Mouse (Mus musculus) limb, embryonic 15.5 days (tissue): ENCODE measurements around the gene Tmem104. TPM values are rescaled to one million over a fixed set of nuclear protein-coding genes. Genes with fewer than 3 reads are reported as not detected.

Source experiments
- ATAC-seq: fragments of 200-750 bp; cut with Nextera tagmentation; 2 replicates; pipeline ENCODE4 v1.8.0; 2017; ENCODE audit warnings: low read depth, moderate TSS enrichment; ENCODE audit not compliant: insufficient number of reproducible peaks, low FRiP score, low TSS enrichment
- H3K27ac ChIP-seq: fragments of 300-500 bp; sonication (generic); 2 replicates; pipeline ENCODE4 v1.5.1; 2015; ENCODE audit warnings: moderate library complexity, mild to moderate bottlenecking, inconsistent platforms
- H3K27me3 ChIP-seq: fragments of 300-500 bp; sonication (generic); 2 replicates; pipeline ENCODE4 v1.6.1; 2015; ENCODE audit warnings: inconsistent platforms
- H3K36me3 ChIP-seq: fragments of 300-500 bp; sonication (generic); 2 replicates; pipeline ENCODE4 v1.6.1; 2015; ENCODE audit warnings: inconsistent platforms
- H3K4me1 ChIP-seq: fragments of 300-500 bp; sonication (generic); 2 replicates; pipeline ENCODE4 v1.6.1; 2015; ENCODE audit warnings: inconsistent platforms
- H3K4me2 ChIP-seq: fragments of 300-500 bp; sonication (generic); 2 replicates; pipeline ENCODE4 v1.6.1; 2015; ENCODE audit warnings: mild to moderate bottlenecking, inconsistent platforms
- H3K4me3 ChIP-seq: fragments of 300-500 bp; sonication (generic); 2 replicates; pipeline ENCODE4 v1.5.1; 2015; ENCODE audit warnings: mild to moderate bottlenecking, inconsistent platforms
- H3K9ac ChIP-seq: fragments of 300-500 bp; sonication (generic); 2 replicates; pipeline ENCODE4 v1.6.1; 2015; ENCODE audit warnings: inconsistent platforms
- H3K9me3 ChIP-seq: fragments of 300-500 bp; sonication (generic); 2 replicates; pipeline ENCODE4 v1.6.1; 2016; ENCODE audit warnings: inconsistent platforms
- WGBS: fragments of 180-500 bp; shearing (Covaris S2); methylation state at CpG from one replicate; pipeline ENCODE4 v1.1.7; 2015; 5-methylcytosine and 5-hydroxymethylcytosine counted together
- polyA plus RNA-seq: library from polyadenylated mRNA; unstranded; fragments of >200 nt; fragmentation: Nextera tagmentation; extraction: Ambion mirVana; gene quantifications from 2 replicates; pipeline ENCODE4 v1.2.1, GENCODE M21; 2015

Tmem104 gene
- polyA plus RNA-seq, 1 experiment from 2014 or later, result 15.9 TPM

DNA sequence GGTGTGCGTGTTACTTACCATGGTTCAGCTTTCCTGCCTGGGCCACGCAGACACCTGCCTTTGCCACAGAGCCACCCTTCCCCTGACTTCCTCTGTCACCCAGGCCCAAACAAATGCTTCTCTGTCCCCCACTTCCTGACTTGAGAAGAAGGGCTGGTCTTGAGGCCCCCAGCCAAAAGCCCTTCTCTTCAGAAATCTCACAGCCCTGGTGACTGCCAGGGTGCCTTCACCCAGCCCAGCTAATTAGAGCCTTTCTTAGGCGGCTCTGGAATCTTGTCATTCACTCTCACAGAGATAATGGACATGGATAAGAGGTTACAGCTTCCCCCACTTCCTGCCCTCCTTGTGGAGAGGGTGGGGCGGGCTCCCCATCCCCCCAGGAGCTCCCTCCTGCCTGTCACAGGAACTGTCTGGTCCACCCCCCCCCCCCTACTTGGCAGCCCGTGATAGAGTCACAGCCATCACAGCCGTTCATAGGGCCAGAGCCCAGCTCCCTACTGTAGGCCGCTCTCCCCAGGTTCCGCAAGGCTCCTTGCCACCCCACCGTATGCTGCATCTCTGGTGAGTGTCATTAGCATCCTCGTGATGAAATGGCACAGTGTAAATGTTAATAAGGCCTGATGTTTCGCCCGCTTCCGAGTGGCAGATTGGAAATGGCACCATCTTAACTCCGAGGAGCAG is 39.7 kb downstream of the Tmem104 start:
- WGBS, result 51% methylated on average over 14 of the region's 14 CpGs
- H3K9ac ChIP-seq, result no peak overlapping the region
- no peak overlapping the region for H3K27ac ChIP-seq
- H3K27me3 ChIP-seq, result no peaks in the 10 kb centered on the region
- H3K4me3 ChIP-seq, result no peak overlapping the region
- H3K4me1 ChIP-seq, result peaks cover 32% of the 10 kb centered on the region
- H3K4me2 ChIP-seq, result no peak overlapping the region
- ATAC-seq, result no peak
- no peaks in the 10 kb centered on the region for H3K9me3 ChIP-seq
- H3K36me3 ChIP-seq, result 0 out of 2 replicates have a peak, but pooled peaks cover 5% of the 10 kb centered on the region

DNA sequence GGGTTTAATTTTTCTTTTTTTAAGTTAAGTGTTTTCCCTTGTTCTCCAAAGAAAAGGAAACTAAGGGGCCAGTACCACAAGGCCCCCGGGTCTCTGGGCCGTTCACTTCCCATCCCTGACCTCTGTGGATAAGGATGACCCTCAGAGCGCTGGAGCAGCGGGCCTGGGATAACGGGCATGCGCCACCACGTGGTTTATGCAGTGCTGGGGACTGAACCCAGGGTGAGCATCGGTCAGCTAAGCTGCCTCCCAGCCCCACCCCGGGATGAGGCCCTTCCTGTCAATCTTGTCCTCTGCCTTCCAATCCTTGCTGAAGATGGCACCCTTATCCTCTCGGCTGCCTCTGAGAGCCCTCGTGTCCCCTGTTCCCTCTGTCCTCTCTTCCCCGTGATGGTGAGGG is 40.4 kb downstream of the Tmem104 start:
- H3K4me3 ChIP-seq, result no peak overlapping the region
- no peak overlapping the region for H3K4me2 ChIP-seq
- peaks cover under 1% of the 10 kb centered on the region; the same call in 1 of the 2 replicates for H3K27me3 ChIP-seq
- no peak for ATAC-seq
- no peak overlapping the region for H3K9ac ChIP-seq
- H3K27ac ChIP-seq, result no peak overlapping the region
- peaks cover 26% of the 10 kb centered on the region; the same call in 1 of the 2 replicates for H3K4me1 ChIP-seq
- H3K9me3 ChIP-seq, result no peaks in the 10 kb centered on the region
- 0 out of 2 replicates have a peak, but pooled peaks cover 5% of the 10 kb centered on the region for H3K36me3 ChIP-seq
- 44% methylated on average over 12 of the region's 12 CpGs for WGBS

DNA sequence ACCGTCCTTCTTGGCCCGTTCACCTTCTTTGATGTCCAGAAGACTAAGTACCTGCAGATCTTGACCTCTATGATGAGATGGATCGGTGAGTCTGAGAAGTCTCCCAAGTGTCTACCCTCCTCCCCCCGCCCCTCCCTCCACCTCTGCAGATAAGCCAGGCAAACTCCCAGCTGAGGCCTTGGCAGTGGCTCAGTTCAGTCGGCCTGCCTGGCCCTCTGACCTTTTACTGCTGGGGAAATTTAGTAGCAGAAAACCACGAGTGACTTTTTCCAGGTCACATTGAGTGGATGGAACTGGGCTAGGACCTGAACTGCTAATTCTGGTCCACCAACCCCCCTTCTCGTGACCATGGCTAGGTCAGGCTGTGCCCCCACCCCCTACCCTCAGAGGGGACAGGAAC is 41.1 kb downstream of the Tmem104 start:
- Histone ChIP-seq H3K4me1 (peaks cover 22% of the 10 kb centered on the region), H3K36me3 (0 out of 2 replicates have a peak, but pooled peaks cover 5% of the 10 kb centered on the region), H3K4me3 (no peak overlapping the region), H3K27ac (no peak overlapping the region), H3K9me3 (no peaks in the 10 kb centered on the region), H3K27me3 (peaks cover 4% of the 10 kb centered on the region; the same call in 1 of the 2 replicates), H3K4me2 (no peak overlapping the region), H3K9ac (no peak overlapping the region)
- WGBS, result 58% methylated on average over 7 of the region's 7 CpGs
- no peak for ATAC-seq

DNA sequence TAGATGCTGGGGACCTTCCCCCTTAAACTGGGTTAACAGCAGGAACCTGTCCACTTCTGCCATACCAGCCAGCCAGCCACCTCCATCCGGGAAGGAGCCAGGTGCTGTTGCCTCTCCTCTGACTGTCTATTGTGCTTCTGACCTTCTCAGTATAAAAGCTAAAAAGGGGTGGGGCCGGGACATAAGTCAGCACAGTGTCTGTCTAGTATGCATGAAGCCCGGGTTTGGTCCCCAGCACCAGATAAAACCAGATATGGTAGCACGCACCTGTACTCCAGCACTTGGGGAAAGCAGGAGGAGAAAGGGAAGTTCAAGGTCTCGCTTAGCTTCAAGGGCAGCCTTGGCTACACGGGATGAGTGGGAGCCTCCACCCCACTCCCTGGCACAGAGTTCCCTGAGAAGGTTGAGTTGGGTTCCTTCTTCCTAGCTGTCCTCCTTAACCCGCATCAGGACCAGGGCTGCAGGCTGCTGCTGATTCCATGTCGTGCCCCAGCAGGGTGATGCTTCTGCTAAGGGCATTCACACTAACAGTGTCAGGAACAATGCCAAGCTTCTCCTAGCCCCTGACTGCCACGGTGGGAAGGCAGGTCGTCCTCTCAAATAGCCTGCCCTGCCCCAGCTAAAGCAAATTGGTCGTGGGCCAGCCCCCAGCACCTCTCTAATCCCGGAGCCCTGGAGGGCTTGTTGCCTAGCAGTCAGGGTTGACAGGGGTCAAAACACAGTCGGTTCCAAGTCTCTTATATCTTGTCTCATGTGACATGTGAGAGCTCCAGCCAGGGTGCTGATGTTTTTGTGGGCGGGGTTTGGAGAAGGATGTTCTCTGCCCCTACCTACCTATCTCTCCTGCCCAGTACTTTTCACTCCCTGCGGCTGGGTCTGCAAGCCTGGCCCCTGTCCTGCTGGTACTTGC is 42.0 kb downstream of the Tmem104 start:
- Histone ChIP-seq H3K9me3 (no peaks in the 10 kb centered on the region), H3K27me3 (peaks cover 8% of the 10 kb centered on the region; the same call in 1 of the 2 replicates), H3K4me3 (no peak overlapping the region), H3K9ac (no peak overlapping the region), H3K4me1 (peaks cover 24% of the 10 kb centered on the region), H3K4me2 (no peak overlapping the region), H3K36me3 (0 out of 2 replicates have a peak, but pooled peaks cover 7% of the 10 kb centered on the region), H3K27ac (no peak overlapping the region)
- WGBS, result 48% methylated on average over 15 of the region's 15 CpGs
- ATAC-seq, result no peak

DNA sequence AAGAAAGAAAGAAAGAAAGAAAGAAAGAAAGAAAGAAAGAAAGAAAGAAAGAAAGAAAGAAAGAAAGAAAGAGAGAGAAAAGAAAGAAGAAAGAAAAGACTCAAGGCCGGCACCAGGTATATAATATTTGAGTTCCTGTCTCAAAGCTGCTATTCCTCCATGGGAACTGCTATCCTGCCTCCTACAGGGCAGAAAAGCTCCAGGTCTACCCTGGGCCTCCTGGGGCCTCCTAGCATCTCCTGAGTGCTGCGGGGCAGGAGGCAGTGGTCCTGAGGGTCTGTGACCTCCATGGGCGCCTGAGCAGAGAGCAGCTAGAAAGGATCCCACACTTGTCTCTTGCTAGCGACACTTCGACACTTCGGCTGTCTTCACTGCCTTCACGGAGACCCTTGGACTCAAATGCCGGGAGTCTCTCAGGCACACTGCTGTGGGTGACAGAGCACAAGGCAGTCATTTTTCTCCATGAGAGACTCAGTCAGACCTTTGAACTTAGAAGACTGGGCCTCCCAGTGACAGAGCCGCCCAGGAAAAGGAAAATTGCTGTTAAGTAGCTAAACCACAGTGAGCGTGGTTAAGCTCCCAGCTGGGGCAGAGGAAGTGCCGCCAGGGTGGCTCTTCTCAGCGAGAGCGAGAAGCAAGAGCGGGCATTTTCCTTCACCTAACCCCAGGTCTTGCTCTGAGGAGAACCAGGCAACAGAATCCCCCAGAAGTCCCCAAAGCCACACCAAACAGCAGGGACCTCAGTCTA is 44.1 kb downstream of the Tmem104 start:
- Histone ChIP-seq H3K27ac (no peak overlapping the region), H3K4me1 (peaks cover 26% of the 10 kb centered on the region), H3K27me3 (peaks cover 8% of the 10 kb centered on the region; the same call in 1 of the 2 replicates), H3K9ac (no peak overlapping the region), H3K4me2 (no peak overlapping the region; the same call in 1 of the 2 replicates), H3K36me3 (0 out of 2 replicates have a peak, but pooled peaks cover 9% of the 10 kb centered on the region), H3K9me3 (no peaks in the 10 kb centered on the region), H3K4me3 (no peak overlapping the region)
- no peak for ATAC-seq
- WGBS, result 47% methylated on average over 14 of the region's 14 CpGs

DNA sequence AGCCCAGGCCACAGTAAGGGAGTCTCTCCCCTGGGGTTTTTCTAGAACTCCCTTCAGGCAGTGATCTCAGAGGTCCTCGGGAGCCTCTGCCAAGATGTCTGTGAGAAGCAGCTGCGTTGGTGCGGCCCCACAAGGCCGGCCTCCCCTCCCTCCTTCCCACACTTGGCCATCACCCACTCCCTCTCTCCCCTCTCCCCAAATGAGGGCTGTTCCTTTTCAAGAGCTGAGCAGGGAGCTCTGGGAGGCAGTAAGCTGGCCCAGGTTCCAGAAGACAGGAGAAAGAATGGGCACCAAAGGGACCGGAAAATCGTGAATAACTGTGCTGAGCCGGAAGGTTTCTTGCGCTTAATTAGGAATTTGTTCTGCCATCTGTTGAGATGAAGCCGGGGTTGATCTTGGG is 44.6 kb downstream of the Tmem104 start:
- Histone ChIP-seq H3K36me3 (0 out of 2 replicates have a peak, but pooled peaks cover 9% of the 10 kb centered on the region), H3K27ac (no peak overlapping the region), H3K9me3 (no peaks in the 10 kb centered on the region), H3K4me3 (no peak overlapping the region), H3K4me2 (no peak overlapping the region), H3K27me3 (peaks cover 8% of the 10 kb centered on the region; the same call in 1 of the 2 replicates), H3K9ac (no peak overlapping the region), H3K4me1 (peaks cover 23% of the 10 kb centered on the region)
- WGBS, result 55% methylated on average over 9 of the region's 9 CpGs
- ATAC-seq, result no peak

DNA sequence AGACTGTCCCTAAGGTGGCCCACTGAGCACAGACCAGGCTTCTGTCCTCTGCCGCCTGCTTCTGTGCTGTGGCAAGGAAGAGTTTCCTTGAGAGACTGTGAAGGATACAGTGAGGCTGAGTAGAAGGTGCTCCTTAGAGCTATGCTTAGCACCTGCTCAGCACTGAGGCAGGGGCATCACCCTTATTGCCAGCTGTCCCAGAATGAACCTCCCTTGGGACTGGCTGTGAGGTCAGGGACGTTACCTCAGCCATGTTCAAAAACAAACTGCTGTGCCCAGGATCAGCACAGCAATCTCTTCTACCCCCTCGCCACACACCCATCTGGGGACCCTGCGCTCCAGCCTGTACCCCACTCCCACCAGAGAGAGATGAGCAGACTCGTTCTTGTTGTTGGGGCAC is 45.6 kb downstream of the Tmem104 start:
- Histone ChIP-seq H3K27me3 (peaks cover 8% of the 10 kb centered on the region; the same call in 1 of the 2 replicates), H3K4me2 (no peak overlapping the region), H3K27ac (no peak overlapping the region), H3K4me1 (peaks cover 20% of the 10 kb centered on the region), H3K9me3 (no peaks in the 10 kb centered on the region), H3K9ac (no peak overlapping the region), H3K36me3 (0 out of 2 replicates have a peak, but pooled peaks cover 9% of the 10 kb centered on the region), H3K4me3 (no peak overlapping the region)
- ATAC-seq, result no peak
- 81% methylated on average over 5 of the region's 5 CpGs for WGBS

DNA sequence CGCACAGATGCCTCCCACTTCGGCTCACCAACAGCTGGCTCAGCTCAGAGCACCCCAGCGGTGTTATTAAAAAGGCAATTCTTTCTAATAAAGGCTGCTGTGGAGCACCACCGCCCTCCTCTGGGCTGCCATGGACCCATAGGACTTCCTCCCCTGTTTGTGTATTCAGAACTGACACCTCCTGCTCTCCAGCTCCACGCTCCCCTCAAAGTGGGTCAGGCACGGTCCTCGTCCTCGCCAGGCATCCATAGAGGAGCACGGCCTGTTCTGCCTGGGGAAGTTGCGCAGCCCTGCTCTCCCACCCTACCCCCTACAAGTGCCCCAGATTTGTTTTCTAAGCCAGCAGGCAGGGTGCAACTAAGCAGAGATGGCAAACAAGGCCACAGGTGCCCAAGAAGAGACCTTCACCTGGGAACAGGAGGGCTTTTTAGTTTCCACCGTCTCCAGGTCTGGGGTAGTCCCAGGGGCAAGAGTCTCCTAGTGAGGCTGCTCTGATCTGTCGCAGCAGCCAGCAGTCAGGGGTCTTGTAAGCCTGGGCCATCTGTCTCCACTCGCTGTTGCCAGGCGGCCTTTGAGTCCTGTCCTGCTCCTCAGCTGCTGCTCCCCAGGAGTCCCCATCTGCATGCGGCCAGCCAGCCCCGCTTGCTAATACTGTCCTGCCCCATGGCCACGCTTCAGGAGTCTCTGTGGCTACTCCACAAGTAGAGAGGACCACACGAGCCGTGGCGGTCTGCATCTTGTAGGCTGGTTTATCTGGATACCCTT is 46.4 kb downstream of the Tmem104 start:
- Histone ChIP-seq H3K27ac (no peak overlapping the region), H3K4me1 (peaks cover 20% of the 10 kb centered on the region), H3K9me3 (no peaks in the 10 kb centered on the region), H3K4me3 (no peak overlapping the region), H3K9ac (no peak overlapping the region), H3K4me2 (no peak overlapping the region), H3K27me3 (peaks cover 8% of the 10 kb centered on the region; the same call in 1 of the 2 replicates), H3K36me3 (0 out of 2 replicates have a peak, but pooled peaks cover 9% of the 10 kb centered on the region)
- ATAC-seq, result no peak
- 61% methylated on average over 20 of the region's 20 CpGs for WGBS

DNA sequence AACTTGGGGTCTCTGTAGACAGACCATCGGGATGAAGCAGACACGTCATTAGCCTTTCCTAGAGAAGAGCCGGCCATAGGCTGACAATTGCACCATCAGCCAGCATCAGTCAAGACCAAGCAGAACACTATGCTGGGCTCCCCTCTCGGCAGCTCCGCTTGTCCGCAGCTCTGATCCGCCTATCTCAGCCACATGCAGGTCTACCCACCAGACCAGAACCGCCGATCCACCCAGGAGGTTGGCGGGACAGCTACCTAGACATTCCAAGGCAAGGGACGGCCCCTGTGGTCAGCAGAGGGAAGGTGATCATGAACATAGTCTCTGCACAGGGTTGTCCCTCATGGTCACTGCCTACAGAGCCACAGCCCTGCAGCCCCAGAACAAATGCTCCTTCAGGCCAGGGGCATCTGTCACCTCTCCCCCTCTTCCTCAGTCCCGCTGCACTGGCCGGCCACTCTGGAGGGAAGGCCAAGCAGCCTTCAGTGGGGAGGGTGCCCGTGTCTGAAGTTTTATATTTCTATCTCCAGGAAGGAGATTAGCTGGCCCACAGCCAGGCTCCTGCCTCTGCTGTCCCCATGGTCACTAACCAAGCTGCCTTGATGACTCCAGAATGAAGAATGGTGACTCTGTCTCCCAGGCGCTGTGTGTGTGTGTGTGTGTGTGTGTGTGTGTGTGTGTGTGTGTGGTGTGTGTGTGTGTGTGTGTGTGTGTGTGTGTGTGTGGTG is 47.2 kb downstream of the Tmem104 start:
- Histone ChIP-seq H3K27me3 (peaks cover 8% of the 10 kb centered on the region; the same call in 1 of the 2 replicates), H3K4me3 (no peak overlapping the region), H3K4me2 (no peak overlapping the region), H3K9me3 (no peaks in the 10 kb centered on the region), H3K9ac (no peak overlapping the region), H3K36me3 (0 out of 2 replicates have a peak, but pooled peaks cover 12% of the 10 kb centered on the region), H3K4me1 (peaks cover 20% of the 10 kb centered on the region), H3K27ac (no peak overlapping the region)
- no peak; the same call in 1 of the 2 replicates for ATAC-seq
- WGBS, result 76% methylated on average over 15 of the region's 15 CpGs

DNA sequence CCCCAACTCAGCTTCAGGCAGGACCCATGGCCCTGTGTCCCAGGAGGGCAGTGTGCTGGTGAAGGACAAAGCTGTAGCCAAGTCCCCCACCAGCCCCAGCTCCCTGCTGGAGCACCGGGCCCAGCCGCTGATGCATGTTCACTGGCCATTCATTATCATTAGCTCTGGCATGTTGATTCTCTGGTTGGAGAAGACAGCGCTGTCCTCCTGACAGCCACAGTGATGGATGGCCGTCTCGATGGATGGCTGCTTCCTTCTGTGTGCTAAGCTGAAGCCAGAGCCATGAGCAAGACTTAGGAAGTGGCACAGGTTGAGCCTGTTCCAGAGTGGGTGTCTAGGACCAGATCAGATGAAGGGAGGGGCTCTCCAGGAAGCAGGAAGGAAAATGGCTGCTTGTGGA is 49.3 kb downstream of the Tmem104 start:
- no peak overlapping the region for H3K4me2 ChIP-seq
- H3K27ac ChIP-seq, result no peak overlapping the region
- no peak for ATAC-seq
- H3K9me3 ChIP-seq, result no peaks in the 10 kb centered on the region
- 0 out of 2 replicates have a peak, but pooled peaks cover 10% of the 10 kb centered on the region for H3K36me3 ChIP-seq
- H3K4me1 ChIP-seq, result peaks cover 16% of the 10 kb centered on the region
- no peak overlapping the region for H3K4me3 ChIP-seq
- peaks cover 8% of the 10 kb centered on the region; the same call in 1 of the 2 replicates for H3K27me3 ChIP-seq
- WGBS, result 18% methylated on average over 5 of the region's 5 CpGs
- no peak overlapping the region for H3K9ac ChIP-seq
